Mouse (Mus musculus) hindbrain, embryonic 12.5 days (tissue): ENCODE results near the gene Cabcoco1. TPM values are rescaled to one million over a fixed set of nuclear protein-coding genes. Genes with fewer than 3 reads are reported as not detected.

Experiments used
- ATAC-seq: fragments of 200-750 bp; cut with Nextera tagmentation; 2 replicates; pipeline ENCODE4 v1.8.0; 2017; ENCODE audit warnings: moderate TSS enrichment; ENCODE audit not compliant: low FRiP score
- H3K27ac ChIP-seq: fragments of 300-500 bp; sonication (generic); 2 replicates; pipeline ENCODE4 v1.5.1; 2016; ENCODE audit warnings: mild to moderate bottlenecking
- H3K27me3 ChIP-seq: fragments of 300-500 bp; sonication (generic); 2 replicates; pipeline ENCODE4 v1.6.1; 2016; ENCODE audit warnings: mild to moderate bottlenecking
- H3K36me3 ChIP-seq: fragments of 300-500 bp; sonication (generic); 2 replicates; pipeline ENCODE4 v1.6.1; 2016; ENCODE audit warnings: mild to moderate bottlenecking
- H3K4me1 ChIP-seq: fragments of 300-500 bp; sonication (generic); 2 replicates; pipeline ENCODE4 v1.6.1; 2016
- H3K4me2 ChIP-seq: fragments of 300-500 bp; sonication (generic); replicated peaks from 2 replicates; pipeline ENCODE4 v1.6.1; 2016; ENCODE audit warnings: mild to moderate bottlenecking
- H3K4me3 ChIP-seq: fragments of 300-500 bp; sonication (generic); 2 replicates; pipeline ENCODE4 v1.5.1; 2016; ENCODE audit warnings: mild to moderate bottlenecking
- H3K9ac ChIP-seq: fragments of 300-500 bp; sonication (generic); 2 replicates; pipeline ENCODE4 v1.6.1; 2016; ENCODE audit warnings: mild to moderate bottlenecking, moderate library complexity
- H3K9me3 ChIP-seq: fragments of 300-500 bp; sonication (generic); replicated peaks from 2 replicates; pipeline ENCODE4 v1.6.1; 2016; ENCODE audit warnings: mild to moderate bottlenecking
- WGBS: fragments of 180-500 bp; shearing (Covaris S2); methylation state at CpG from one replicate; pipeline ENCODE4 v1.1.7; 2016; 5-methylcytosine and 5-hydroxymethylcytosine counted together
- polyA plus RNA-seq: library from polyadenylated mRNA; unstranded; fragments of >200 nt; fragmentation: Nextera tagmentation; extraction: Ambion mirVana; gene quantifications from 2 replicates; pipeline ENCODE4 v1.2.1, GENCODE M21; 2016

Gene Cabcoco1
- polyA plus RNA-seq, 1 experiment from 2014 or later, result 1.1 TPM

DNA sequence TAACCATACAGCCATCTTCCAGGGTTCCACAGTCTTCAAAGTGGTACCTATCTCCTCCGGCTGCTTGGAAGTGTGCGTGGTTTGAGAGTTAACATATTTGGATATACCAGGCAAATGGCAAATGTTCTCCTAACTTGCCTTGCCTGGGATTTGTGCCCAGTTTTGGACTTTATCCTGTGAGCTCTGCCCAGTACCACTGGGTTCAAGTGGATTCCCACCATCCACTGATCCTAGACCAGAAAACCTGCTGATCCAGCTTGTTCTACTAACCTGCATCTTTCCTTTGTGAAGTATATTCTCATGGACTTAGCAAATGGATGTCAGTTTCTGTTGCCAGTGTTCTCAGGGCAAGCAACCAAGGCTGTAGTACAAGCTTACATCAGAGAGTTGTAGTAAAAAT, 46.5 kb downstream of the Cabcoco1 start:
- ATAC-seq, result no peak
- no peaks in the 10 kb centered on the region for H3K4me1 ChIP-seq
- no peaks in the 10 kb centered on the region for H3K36me3 ChIP-seq
- H3K4me2 ChIP-seq, result no peak overlapping the region
- no peak overlapping the region for H3K9ac ChIP-seq
- no peaks in the 10 kb centered on the region for H3K9me3 ChIP-seq
- no peaks in the 10 kb centered on the region for H3K27me3 ChIP-seq
- WGBS, result 90% methylated on average over 2 of the region's 2 CpGs
- H3K27ac ChIP-seq, result no peak overlapping the region
- no peak overlapping the region for H3K4me3 ChIP-seq

DNA sequence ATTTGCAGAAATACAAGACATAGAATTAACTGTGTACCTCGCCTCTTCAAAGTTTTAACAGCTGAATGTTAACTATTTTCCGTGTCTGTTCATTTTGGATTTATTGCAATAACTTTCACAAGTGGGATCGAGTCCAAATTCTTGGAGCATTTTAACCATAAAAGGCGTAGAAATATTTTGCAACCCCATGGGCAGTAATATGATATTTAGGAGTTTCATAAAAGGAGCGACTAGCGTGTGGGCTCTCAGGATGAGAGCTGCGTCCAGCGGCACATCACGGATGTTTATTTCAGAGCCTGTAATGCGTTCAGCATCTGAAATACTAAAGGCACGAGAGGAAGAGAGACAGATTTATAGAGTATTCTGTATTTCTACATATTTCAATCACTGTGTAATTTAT, 50.1 kb downstream of the Cabcoco1 start:
- no peak overlapping the region for H3K9ac ChIP-seq
- H3K9me3 ChIP-seq, result no peaks in the 10 kb centered on the region
- H3K27ac ChIP-seq, result no peak overlapping the region
- H3K4me1 ChIP-seq, result no peaks in the 10 kb centered on the region
- H3K4me3 ChIP-seq, result no peak overlapping the region
- no peaks in the 10 kb centered on the region for H3K36me3 ChIP-seq
- no peak overlapping the region for H3K4me2 ChIP-seq
- no peaks in the 10 kb centered on the region for H3K27me3 ChIP-seq
- no peak for ATAC-seq
- WGBS, result 74% methylated on average over 11 of the region's 11 CpGs

- H3K4me1 ChIP-seq, result no peaks in the 10 kb centered on the region
- H3K27ac ChIP-seq, result no peak overlapping the region
- ATAC-seq, result no peak
- H3K9ac ChIP-seq, result no peak overlapping the region
- no peak overlapping the region for H3K4me2 ChIP-seq
- no peaks in the 10 kb centered on the region for H3K9me3 ChIP-seq
- no peak overlapping the region for H3K4me3 ChIP-seq
- 69% methylated on average over 6 of the region's 6 CpGs for WGBS
- no peaks in the 10 kb centered on the region for H3K36me3 ChIP-seq
- no peaks in the 10 kb centered on the region for H3K27me3 ChIP-seq
Observed at GRCm38 (mm10) chr10:68490781-68491180, 50.9 kb downstream of the Cabcoco1 start.

GRCm38 (mm10) chr10:68472799-68473198, 68.9 kb downstream of the Cabcoco1 start:
- Histone ChIP-seq H3K9ac (no peak overlapping the region), H3K4me2 (no peak overlapping the region), H3K9me3 (no peaks in the 10 kb centered on the region), H3K27me3 (no peaks in the 10 kb centered on the region), H3K27ac (no peak overlapping the region), H3K4me3 (no peak overlapping the region), H3K4me1 (no peaks in the 10 kb centered on the region), H3K36me3 (no peaks in the 10 kb centered on the region)
- WGBS, result 87% methylated on average over 8 of the region's 8 CpGs
- ATAC-seq, result no peak

DNA sequence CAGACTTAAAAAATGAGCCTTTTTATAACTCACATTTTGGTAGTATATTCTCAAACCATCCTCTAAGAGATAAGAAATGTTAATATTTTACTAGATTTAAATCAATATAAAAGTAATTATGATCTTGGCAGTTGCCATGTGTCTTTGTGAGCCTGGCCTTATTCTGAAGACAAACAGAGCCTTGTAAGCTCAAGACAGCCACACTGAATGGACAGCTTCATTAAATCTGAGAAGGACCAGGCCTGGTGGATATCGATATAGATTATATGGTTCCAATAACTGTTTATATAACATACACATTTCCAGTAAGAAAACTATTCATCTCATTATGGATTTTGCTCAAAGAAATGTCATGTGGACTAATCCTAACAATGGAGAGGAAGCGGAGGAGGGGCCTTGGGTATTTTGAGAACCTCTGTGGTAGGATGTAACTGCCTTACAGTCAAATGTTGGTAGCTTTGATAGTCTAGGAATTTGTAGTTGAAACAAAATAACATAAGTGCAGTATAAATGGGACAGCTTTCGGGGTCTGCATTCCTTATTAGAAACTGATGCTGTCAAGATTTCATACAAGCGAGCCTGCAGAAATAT, 75.9 kb downstream of the Cabcoco1 start:
- Histone ChIP-seq H3K4me1 (no peaks in the 10 kb centered on the region), H3K36me3 (no peaks in the 10 kb centered on the region), H3K27me3 (no peaks in the 10 kb centered on the region), H3K27ac (no peak overlapping the region), H3K4me2 (no peak overlapping the region), H3K9ac (no peak overlapping the region), H3K9me3 (no peaks in the 10 kb centered on the region), H3K4me3 (no peak overlapping the region)
- no peak for ATAC-seq
- 86% methylated on average over 4 of the region's 4 CpGs for WGBS

DNA sequence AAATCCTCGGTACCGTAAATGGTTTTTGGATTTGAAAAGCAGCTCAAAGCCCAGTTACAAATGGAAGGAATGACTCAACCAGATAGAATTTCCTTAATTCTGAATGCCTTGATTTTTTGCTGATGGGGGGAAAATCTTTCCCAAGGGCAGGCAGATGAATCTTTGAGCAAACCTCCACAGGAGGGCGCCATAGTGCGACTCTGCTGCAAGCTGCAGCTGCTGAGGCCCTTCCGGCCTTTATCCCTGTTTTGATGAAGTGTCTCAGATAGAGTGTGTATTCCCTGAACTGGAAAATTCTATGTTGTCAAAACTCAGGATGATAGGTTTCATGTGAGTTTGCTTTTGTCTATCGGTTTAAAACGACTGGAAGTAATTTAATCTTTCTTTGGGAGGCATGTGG, 76.8 kb downstream of the Cabcoco1 start:
- Histone ChIP-seq H3K27ac (no peak overlapping the region), H3K36me3 (no peaks in the 10 kb centered on the region), H3K27me3 (no peaks in the 10 kb centered on the region), H3K9ac (no peak overlapping the region), H3K4me1 (no peaks in the 10 kb centered on the region), H3K4me2 (no peak overlapping the region), H3K4me3 (no peak overlapping the region), H3K9me3 (no peaks in the 10 kb centered on the region)
- no peak for ATAC-seq
- WGBS, result 36% methylated on average over 7 of the region's 7 CpGs

DNA sequence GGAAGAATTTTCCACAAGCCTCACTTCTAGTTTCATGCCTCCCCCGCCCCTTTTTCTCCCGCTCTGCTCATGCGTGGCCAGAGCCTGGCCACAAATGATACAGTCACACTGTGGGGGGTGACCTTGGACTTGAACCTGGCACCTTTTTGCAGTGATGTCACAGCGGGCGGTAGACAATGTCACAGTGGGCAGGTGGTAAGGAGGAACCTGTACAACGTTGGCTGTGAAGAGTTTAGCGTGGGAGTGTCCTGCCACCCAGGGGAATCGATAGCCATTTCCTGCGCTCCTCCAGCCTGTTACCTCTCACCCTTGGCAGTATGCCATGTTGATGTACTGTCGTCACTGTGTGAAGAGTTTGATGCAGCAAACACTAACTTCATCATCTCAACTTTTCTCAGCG, 81.9 kb downstream of the Cabcoco1 start:
- Histone ChIP-seq H3K27me3 (no peaks in the 10 kb centered on the region), H3K4me2 (no peak overlapping the region), H3K27ac (no peak overlapping the region), H3K4me1 (no peaks in the 10 kb centered on the region), H3K9ac (no peak overlapping the region), H3K4me3 (no peak overlapping the region), H3K9me3 (no peaks in the 10 kb centered on the region), H3K36me3 (no peaks in the 10 kb centered on the region)
- WGBS, result 75% methylated on average over 11 of the region's 11 CpGs
- ATAC-seq, result no peak

DNA sequence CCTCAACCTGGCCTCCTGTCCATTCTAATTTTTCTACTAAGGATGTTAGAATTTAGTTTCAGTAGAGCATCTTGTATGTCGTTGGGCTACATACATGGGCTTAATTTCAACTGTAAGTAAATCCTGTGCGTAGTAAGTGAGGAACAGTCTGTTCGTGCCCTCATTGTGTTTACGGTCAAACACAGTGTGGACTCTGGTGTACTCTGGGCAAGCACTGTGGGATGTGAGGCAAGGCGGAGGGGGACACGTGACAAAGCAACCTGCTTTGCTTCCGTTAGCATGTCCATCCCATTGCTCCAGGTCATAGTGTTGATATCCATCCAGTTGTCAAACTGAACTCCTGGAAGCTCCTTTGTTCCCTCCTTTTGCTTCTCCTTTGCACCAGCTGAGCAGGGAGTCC, 84.7 kb downstream of the Cabcoco1 start:
- H3K9me3 ChIP-seq, result no peaks in the 10 kb centered on the region
- no peak overlapping the region for H3K4me2 ChIP-seq
- no peaks in the 10 kb centered on the region for H3K36me3 ChIP-seq
- WGBS, result 90% methylated on average over 7 of the region's 7 CpGs
- H3K4me3 ChIP-seq, result no peak overlapping the region
- no peaks in the 10 kb centered on the region for H3K4me1 ChIP-seq
- ATAC-seq, result no peak
- H3K9ac ChIP-seq, result no peak overlapping the region
- no peak overlapping the region for H3K27ac ChIP-seq
- no peaks in the 10 kb centered on the region for H3K27me3 ChIP-seq

- H3K36me3 ChIP-seq, result no peaks in the 10 kb centered on the region
- H3K9me3 ChIP-seq, result no peaks in the 10 kb centered on the region
- no peak overlapping the region for H3K4me3 ChIP-seq
- no peaks in the 10 kb centered on the region for H3K4me1 ChIP-seq
- H3K27ac ChIP-seq, result no peak overlapping the region
- H3K4me2 ChIP-seq, result no peak overlapping the region
- H3K9ac ChIP-seq, result no peak overlapping the region
- no peaks in the 10 kb centered on the region for H3K27me3 ChIP-seq
- ATAC-seq, result no peak
Observed at GRCm38 (mm10) chr10:68454541-68454940, 87.2 kb downstream of the Cabcoco1 start.

GRCm38 (mm10) chr10:68446797-68447125, 94.9 kb downstream of the Cabcoco1 start:
- no peak overlapping the region for H3K27ac ChIP-seq
- H3K9ac ChIP-seq, result no peak overlapping the region
- 66% methylated on average over 5 of the region's 5 CpGs for WGBS
- no peak overlapping the region for H3K4me3 ChIP-seq
- ATAC-seq, result no peak
- H3K27me3 ChIP-seq, result no peaks in the 10 kb centered on the region
- H3K4me2 ChIP-seq, result no peak overlapping the region
- H3K4me1 ChIP-seq, result peaks cover 9% of the 10 kb centered on the region
- no peaks in the 10 kb centered on the region for H3K9me3 ChIP-seq
- H3K36me3 ChIP-seq, result no peaks in the 10 kb centered on the region

DNA sequence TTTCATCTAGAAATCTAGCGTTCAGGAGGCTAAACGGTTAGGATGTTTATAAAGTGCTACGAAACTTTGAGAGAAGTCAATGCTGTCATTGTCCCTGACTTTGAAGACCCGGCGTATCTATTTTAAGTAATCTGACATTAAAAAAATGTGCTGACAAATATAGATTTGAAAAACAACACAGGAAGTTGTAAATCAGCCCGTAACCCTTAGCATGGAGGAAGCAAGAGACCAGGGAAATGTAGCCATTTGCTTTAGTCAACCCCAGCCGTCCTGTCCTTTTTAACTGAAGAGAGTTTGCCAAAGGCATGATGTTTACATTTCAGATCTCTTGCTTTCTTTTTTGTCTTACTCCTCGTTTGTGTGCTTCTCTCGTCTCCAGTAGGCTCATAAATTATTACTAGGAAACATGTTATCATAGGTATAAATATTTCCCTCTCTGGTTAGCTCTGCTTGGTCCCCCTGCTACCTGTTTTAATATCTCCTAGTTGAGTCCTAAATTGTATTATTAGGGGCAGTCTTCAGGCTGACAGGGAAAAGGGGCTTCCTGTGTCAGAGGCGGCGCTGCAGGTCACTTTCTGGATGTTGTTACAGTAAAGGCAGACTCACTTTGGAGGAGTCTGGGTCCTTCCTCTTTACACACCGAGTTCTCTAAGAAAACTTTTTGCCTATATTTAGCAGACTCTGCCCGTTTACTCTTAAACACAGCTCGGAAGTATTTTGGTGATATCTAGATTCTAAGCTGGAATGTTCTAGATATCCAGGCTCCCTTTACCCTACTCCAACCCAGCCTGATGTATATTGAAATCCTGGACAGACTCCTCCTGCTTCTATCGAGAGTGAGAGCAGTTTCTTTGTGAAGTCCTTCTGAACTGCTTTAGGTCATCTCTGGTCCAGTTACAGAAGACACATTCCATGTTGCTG, 95.6 kb downstream of the Cabcoco1 start:
- no peak overlapping the region for H3K4me3 ChIP-seq
- WGBS, result 64% methylated on average over 15 of the region's 15 CpGs
- H3K4me2 ChIP-seq, result no peak overlapping the region
- no peak for ATAC-seq
- H3K36me3 ChIP-seq, result no peaks in the 10 kb centered on the region
- no peak overlapping the region for H3K27ac ChIP-seq
- H3K9me3 ChIP-seq, result no peaks in the 10 kb centered on the region
- no peak overlapping the region for H3K9ac ChIP-seq
- H3K4me1 ChIP-seq, result peaks cover 9% of the 10 kb centered on the region
- no peaks in the 10 kb centered on the region for H3K27me3 ChIP-seq

GRCm38 (mm10) chr10:68445244-68445811, 96.4 kb downstream of the Cabcoco1 start:
- ATAC-seq, result no peak
- 47% methylated on average over 8 of the region's 8 CpGs for WGBS
- H3K36me3 ChIP-seq, result no peaks in the 10 kb centered on the region
- H3K4me3 ChIP-seq, result no peak overlapping the region
- H3K4me2 ChIP-seq, result no peak overlapping the region
- H3K9me3 ChIP-seq, result no peaks in the 10 kb centered on the region
- H3K9ac ChIP-seq, result no peak overlapping the region
- H3K4me1 ChIP-seq, result peaks cover 9% of the 10 kb centered on the region
- no peaks in the 10 kb centered on the region for H3K27me3 ChIP-seq
- H3K27ac ChIP-seq, result no peak overlapping the region
